Mouse (Mus musculus) liver, adult 2 months (tissue): ENCODE measurements around the gene Nid2. TPM values are rescaled to one million over a fixed set of nuclear protein-coding genes. Genes with fewer than 3 reads are reported as not detected.

Experiments used
- DNase-seq: peaks from one replicate; pipeline ENCODE4 v3.0.0-alpha.2; 2011; ENCODE audit warnings: low read depth, low spot score; ENCODE audit errors: extremely low read depth
- H3K27ac ChIP-seq: fragments of 200-500 bp; replicated peaks from 2 replicates; pipeline ENCODE4 v1.5.1; 2012; ENCODE audit warnings: low read depth, mild to moderate bottlenecking, control low read depth, inconsistent platforms, low read length; ENCODE audit not compliant: insufficient read depth
- H3K27me3 ChIP-seq: fragments of 200-500 bp; 2 replicates; pipeline ENCODE4 v1.6.1; 2012; ENCODE audit warnings: mild to moderate bottlenecking, moderate library complexity, low read length, inconsistent platforms; ENCODE audit not compliant: control insufficient read depth, insufficient read depth
- H3K36me3 ChIP-seq: fragments of 200-500 bp; 2 replicates; pipeline ENCODE4 v1.6.1; 2012; ENCODE audit warnings: low read length, inconsistent platforms; ENCODE audit not compliant: control insufficient read depth, insufficient read depth
- H3K4me1 ChIP-seq: fragments of 200-500 bp; 2 replicates; pipeline ENCODE4 v1.6.1; 2011; ENCODE audit warnings: low read length; ENCODE audit not compliant: control insufficient read depth, insufficient read depth
- H3K4me3 ChIP-seq: fragments of 200-500 bp; 2 replicates; pipeline ENCODE4 v1.5.1; 2011; ENCODE audit warnings: low read depth, mild to moderate bottlenecking, control low read depth, low read length, moderate library complexity; ENCODE audit not compliant: insufficient read depth
- H3K79me2 ChIP-seq: fragments of 200-500 bp; 2 replicates; pipeline ENCODE4 v1.6.1; 2012; ENCODE audit warnings: inconsistent platforms, mild to moderate bottlenecking, low read length, moderate library complexity; ENCODE audit not compliant: control insufficient read depth, insufficient read depth
- H3K9ac ChIP-seq: fragments of 200-500 bp; 2 replicates; pipeline ENCODE4 v1.6.1; 2012; ENCODE audit warnings: low read depth, mild to moderate bottlenecking, control low read depth, inconsistent platforms, low read length
- CTCF ChIP-seq: fragments of 200-500 bp; IDR thresholded peaks from 2 replicates; pipeline ENCODE4 v1.5.1; 2011; ENCODE audit warnings: low read depth, low read length, control low read depth
- POLR2A ChIP-seq: fragments of 200-500 bp; IDR thresholded peaks from 2 replicates; pipeline ENCODE4 v1.6.1; 2011; ENCODE audit warnings: low read length, control low read depth; ENCODE audit not compliant: insufficient read depth; ENCODE audit errors: extremely low read depth
- WGBS: fragments of 180-500 bp; shearing (Covaris S2); methylation state at CpG from one replicate; pipeline ENCODE4 v1.1.7; 2018; 5-methylcytosine and 5-hydroxymethylcytosine counted together
- polyA plus RNA-seq: library from polyadenylated mRNA; depleted of rRNA; stranded (reverse); fragments of >200 nt; gene quantifications from 2 replicates; pipeline ENCODE4 v1.2.3, GENCODE M21; 2012
- total RNA-seq: library from RNA; depleted of rRNA; stranded (reverse); fragments of >200 nt; gene quantifications from 2 replicates; pipeline ENCODE4 v1.2.3, GENCODE M21; 2014

The Nid2 gene
- total and polyA plus RNA-seq, 2 experiments = 2.3 to 6.0 TPM

DNA sequence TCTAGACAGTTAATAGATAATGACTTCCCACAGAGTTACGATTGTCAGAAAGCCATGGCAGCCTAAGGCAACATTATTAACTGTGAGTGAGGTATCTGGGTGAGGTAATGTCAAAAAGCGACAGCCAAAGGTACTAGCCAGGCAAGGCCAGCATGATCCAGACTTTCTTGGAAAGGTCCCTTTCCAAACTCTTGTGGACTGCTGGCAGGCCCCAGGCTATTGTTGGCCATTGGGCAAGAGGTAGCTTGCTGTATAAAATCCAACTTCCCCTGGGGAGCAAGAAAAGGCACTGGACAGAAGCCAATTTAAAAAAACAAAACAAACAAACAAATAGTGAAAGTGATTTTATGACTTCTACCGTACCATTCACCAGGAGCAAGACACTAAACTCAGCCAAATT, 56.3 kb downstream of the Nid2 start:
- no peak overlapping the region for H3K4me3 ChIP-seq
- H3K27ac ChIP-seq = peak overlapping the region; percentile 81
- H3K27me3 ChIP-seq = no peaks in the 10 kb centered on the region
- H3K9ac ChIP-seq = no peak overlapping the region
- 18% methylated on average over 3 of the region's 3 CpGs for WGBS
- TF ChIP-seq CTCF = no peak
- no peak for TF ChIP-seq POLR2A
- no peaks in the 10 kb centered on the region for H3K79me2 ChIP-seq
- H3K36me3 ChIP-seq = peaks cover 14% of the 10 kb centered on the region
- peak; percentile 74 for DNase-seq
- H3K4me1 ChIP-seq = peaks cover 7% of the 10 kb centered on the region; the same call in 1 of the 2 replicates

- Histone ChIP-seq H3K9ac (no peak overlapping the region), H3K27ac (peak overlapping the region; percentile 81), H3K27me3 (no peaks in the 10 kb centered on the region), H3K36me3 (peaks cover 19% of the 10 kb centered on the region), H3K4me3 (no peak overlapping the region), H3K79me2 (no peaks in the 10 kb centered on the region), H3K4me1 (peaks cover 7% of the 10 kb centered on the region; the same call in 1 of the 2 replicates)
- DNase-seq = peak; percentile 76
- no peak for TF ChIP-seq CTCF
- no peak for TF ChIP-seq POLR2A
- 42% methylated on average over 2 of the region's 2 CpGs for WGBS
Measured at GRCm38 (mm10) chr14:19807858-19808257, 56.8 kb downstream of the Nid2 start.

DNA sequence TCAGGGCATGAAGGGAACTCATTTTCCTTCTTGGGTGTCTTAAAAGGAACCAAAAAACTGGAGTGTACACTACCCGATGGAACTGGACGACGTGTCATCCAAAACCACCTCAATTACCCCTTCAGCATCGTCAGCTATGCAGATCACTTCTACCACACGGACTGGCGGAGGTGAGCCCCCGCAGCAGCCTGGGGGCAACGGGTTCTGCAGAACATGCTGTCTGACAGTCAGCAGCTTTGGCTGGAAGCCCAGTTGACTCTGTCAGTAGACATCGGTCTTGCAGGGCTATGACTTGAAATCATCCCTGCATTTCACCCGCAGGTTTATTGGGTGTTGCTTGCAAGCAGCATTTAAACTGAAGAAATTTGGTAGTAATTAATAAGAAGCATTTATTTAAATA, 58.9 kb downstream of the Nid2 start:
- Histone ChIP-seq H3K4me3 (no peak overlapping the region), H3K27ac (no peak overlapping the region), H3K4me1 (peaks cover 7% of the 10 kb centered on the region; the same call in 1 of the 2 replicates), H3K79me2 (no peaks in the 10 kb centered on the region), H3K36me3 (peaks cover 34% of the 10 kb centered on the region), H3K9ac (no peak overlapping the region), H3K27me3 (no peaks in the 10 kb centered on the region)
- DNase-seq = no peak
- TF ChIP-seq POLR2A = no peak
- TF ChIP-seq CTCF = no peak
- WGBS = 82% methylated on average over 10 of the region's 10 CpGs

DNA sequence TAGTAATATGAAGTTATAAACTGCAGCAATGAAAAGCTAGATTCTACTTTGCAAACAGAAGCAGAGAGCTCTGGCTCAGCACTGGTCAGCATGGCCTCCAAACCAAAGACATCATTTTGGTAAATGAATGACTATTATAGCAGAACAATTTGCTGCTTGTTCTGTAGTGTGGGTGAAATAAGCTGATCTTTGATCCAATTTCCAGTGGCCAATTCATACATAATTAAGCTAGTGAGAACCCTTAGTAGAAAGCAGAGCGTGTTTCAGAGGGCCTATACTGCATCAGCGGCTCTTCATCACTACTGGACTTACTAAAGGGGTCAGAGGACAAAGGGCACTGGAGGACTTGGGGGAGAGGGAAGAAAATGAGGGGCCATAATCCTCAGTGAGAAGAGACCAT, 62.0 kb downstream of the Nid2 start:
- Histone ChIP-seq H3K27me3 (no peaks in the 10 kb centered on the region), H3K27ac (no peak overlapping the region), H3K9ac (no peak overlapping the region), H3K4me1 (no peaks in the 10 kb centered on the region; the same call in 1 of the 2 replicates), H3K36me3 (peaks cover 51% of the 10 kb centered on the region), H3K79me2 (no peaks in the 10 kb centered on the region), H3K4me3 (no peak overlapping the region)
- TF ChIP-seq POLR2A (no peak), CTCF (no peak)
- WGBS = 77% methylated on average over 2 of the region's 2 CpGs
- no peak for DNase-seq

- Histone ChIP-seq H3K36me3 (peaks cover 43% of the 10 kb centered on the region), H3K27me3 (no peaks in the 10 kb centered on the region), H3K79me2 (peaks cover 4% of the 10 kb centered on the region; the same call in 1 of the 2 replicates), H3K4me3 (no peak overlapping the region), H3K9ac (no peak overlapping the region), H3K4me1 (0 out of 2 replicates have a peak, but pooled peaks cover 2% of the 10 kb centered on the region), H3K27ac (no peak overlapping the region)
- DNase-seq = peak; percentile 50
- 14% methylated on average over 1 of the region's 1 CpGs for WGBS
- no peak for TF ChIP-seq POLR2A
- peak; percentile 74 for TF ChIP-seq CTCF
Measured at GRCm38 (mm10) chr14:19817949-19818348, 66.9 kb downstream of the Nid2 start.

DNA sequence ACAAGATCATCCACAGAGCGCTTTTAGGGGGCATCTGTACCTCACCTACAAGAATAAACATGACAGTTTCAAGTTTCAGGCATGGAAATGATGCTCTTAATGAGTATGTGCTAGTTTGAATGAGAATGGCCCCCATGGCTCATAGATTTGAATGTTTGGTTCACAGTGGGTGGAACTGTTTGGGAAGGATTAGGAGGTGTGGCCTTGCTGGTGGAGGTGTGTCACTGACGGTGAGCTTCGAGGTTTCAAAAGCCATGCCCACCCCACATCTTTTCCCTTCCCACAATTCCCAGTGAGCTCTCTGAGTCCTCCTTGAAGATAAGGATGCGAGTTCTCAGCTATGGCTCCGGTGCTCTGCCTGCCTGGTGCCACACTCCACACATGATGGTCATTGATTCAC, 70.6 kb downstream of the Nid2 start:
- Histone ChIP-seq H3K27ac (no peak overlapping the region), H3K4me3 (no peak overlapping the region), H3K36me3 (peaks cover 14% of the 10 kb centered on the region), H3K4me1 (0 out of 2 replicates have a peak, but pooled peaks cover 2% of the 10 kb centered on the region), H3K79me2 (peaks cover 4% of the 10 kb centered on the region; the same call in 1 of the 2 replicates), H3K27me3 (no peaks in the 10 kb centered on the region), H3K9ac (no peak overlapping the region)
- over 99% methylated on average over 5 of the region's 5 CpGs for WGBS
- no peak for DNase-seq
- no peak for TF ChIP-seq CTCF
- TF ChIP-seq POLR2A = no peak
